Mouse (Mus musculus): Measurements from ENCODE around the gene Camsap2.

DNA sequence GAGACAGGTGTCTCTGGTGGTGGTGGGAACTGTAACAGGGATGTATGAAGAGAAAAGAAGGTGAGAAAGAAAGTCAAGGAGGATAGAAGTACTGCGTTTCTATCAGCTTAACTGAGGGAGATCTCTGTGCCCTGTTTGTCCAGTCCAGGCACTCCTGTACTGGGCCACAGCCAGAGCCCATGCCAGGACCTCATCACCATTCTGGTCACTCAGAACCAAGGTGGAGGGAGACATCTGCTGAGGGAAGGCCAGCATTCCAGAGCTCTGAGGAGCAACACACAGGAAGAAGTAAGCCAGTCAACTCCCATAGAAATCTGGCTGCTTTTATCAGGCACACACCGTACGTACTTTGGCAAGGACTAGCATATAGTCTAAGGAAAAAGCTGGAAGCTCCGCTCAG, 14.1 kb downstream of the Camsap2 start:
- TF ChIP-seq CTCF (IDR thresholded peaks at IDR 0.05; ENCODE audit: control insufficient read depth, insufficient read depth, insufficient read length) (no peak), USF1 (IDR thresholded peaks at IDR 0.05; ENCODE audit: low read depth) (no peak)

All from C2C12 (cell line).